Mouse (Mus musculus): ENCODE measurements around the gene Atcay.

- TF ChIP-seq CTCF (conservative IDR thresholded peaks at IDR 0.05; ENCODE audit: low read length), result no peak
- no peak for TF ChIP-seq POU5F1 (IDR thresholded peaks at IDR 0.05; ENCODE audit: borderline replicate concordance, low read length)
These were observed 43.2 kb upstream of the Atcay start for GRCm38 (mm10) chr10:81273842-81274241.

All from E14TG2a.4 (cell line).